Mouse (Mus musculus): ENCODE data around the gene Rad23a.
A peak's percentile ranks its signal among the peaks of the same experiment; 100 is the strongest.
"Not testable (repeated sequence)": the region's sequence is repeated elsewhere in the genome, so short reads cannot be mapped to it uniquely, and the experiment has no call there.

Rad23a gene

DNA sequence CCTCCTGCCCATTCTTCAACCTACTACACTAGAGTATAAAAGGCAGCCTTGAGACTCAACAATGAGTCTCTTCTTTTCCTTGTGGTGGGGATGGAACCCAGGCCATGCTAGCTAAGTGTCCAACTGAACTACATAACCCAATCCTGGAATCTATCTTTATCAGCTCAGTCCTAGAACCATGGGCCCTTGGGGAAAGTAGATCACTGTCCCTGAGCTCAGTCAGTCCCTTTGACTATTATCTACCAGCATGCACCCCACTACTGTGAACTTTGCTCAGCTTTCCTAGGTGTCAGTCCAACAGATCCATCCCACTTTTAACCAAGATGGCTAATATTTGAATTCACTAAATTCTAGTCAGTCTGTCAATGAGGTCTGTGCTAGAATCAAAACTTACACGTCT lies 1.0 kb upstream of the Rad23a start:
- DNase-seq (ENCODE audit: low read depth, low spot score): no peak

DNA sequence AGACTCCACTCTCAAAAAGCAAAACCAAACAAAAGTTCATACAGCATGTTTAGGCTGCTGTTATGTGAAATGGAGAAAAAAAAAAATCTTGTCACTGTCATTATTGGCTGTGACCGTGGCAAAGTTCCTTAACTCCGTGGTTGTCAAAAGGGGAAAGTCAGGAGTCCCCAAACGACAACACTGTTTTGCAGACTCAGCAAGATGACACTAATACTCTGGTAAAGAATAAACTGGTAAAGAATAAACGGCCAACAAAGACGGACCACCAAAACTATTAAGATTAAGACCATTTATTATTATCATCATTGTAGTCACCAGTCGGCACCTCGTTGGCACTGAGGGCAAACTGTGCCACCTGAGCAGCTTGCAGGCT lies 604 bp downstream of the Rad23a start:
- DNase-seq (ENCODE audit: low read depth, low spot score): no peak

DNA sequence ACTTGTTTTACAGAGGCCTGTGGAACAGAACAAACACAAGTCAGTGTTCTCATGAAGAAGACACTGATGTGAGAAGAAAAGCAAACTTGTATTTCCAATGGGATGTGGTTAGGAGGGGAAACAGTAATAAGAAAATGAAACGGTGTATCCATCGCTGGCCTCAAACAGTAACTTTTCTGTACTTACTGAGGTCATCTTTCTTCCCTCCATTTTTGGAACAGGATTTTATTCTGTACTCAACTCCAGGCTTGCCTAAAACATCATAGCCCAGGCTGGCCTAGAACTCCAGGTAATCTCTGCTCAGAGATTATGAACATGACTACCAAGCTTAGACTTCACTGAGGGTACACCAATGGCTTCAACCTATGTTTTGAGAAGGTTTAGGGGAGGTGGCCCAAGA lies 1.1 kb downstream of the Rad23a start:
- no peak for DNase-seq (ENCODE audit: low read depth, low spot score)

DNA sequence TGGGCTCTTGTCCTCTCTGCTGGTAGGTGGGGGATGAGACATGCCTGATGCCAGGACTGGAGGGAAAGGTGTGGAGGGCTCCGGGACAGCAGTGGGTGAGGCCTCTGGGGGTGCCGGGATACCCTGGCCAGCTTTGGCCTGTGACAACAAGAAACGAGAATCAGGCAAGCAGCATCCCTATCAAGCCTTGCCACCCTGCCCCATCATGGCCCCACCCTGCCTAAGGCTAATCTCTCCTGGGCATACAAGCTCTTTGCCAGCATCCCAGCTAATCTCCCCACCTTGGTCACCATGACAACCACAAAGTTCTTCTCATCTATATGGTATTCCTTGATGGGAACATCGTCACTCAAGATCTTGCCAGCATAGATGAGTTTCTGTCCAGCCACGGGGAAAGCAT lies 2.0 kb downstream of the Rad23a start:
- no peak for DNase-seq (ENCODE audit: low read depth, low spot score)

DNA sequence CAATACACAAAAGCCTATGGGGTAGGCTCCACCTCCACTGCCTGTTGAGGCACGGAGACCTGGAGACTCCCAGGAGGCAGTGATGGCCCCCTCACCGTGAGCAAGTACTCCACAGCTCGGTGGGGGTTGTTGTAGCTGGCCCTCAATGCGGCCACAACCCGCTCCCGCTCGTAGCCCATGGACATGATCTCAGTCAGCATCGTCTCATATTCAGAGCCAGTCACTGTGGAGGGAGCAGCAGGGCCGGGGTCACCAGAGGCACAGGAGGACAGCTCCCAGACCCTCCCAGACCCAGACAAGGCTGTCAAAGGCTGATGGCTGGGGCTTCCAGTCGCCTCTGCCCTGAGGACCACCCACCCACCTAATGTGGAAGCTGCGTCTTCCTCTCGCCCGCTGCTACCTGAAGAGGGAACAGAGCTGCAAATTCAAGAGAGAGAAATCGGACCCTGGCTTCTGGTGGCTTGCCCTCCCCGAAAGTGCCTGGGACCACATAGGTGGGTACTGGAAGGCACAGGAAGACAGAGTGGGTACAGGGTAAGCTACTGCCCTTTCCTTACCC lies 2.5 kb downstream of the Rad23a start:
- DNase-seq (ENCODE audit: low read depth, low spot score): no peak

DNA sequence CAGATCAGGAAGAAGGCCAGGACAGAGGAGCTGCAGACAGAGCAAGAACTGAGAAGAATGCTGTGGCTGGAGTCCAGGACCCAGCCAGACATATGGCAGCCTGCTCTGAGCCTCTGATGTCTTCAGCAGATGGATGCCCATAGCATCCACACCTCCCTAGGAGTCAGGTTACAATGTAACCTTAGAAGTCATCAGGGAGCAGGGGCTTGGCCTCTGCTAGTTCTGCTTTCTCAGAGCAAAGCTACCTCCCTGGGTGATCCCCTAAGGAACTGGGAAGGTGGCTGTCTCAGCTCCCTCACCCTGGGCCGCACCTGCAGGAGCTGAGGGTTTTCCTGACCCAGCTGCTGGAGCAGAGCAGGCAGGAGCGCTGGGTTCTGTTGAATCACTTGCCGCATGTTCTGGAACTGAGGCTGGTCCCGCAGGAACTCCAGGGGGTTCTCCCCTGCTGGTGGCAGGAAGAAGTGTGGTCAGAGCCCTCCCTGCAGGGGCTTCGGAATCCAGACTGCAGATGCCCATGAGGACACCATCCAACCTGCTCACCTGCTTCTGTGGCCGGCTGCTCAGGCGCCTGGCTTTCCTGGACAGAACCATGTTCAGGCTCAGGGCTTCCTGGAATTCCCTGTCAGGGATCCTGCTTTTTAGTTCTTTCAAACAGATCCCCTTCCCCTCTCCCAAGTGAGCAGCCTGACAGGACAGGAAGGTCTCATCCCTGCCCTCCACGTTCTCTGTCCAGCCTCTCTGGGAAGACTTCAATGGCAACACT lies 3.1 kb downstream of the Rad23a start:
- DNase-seq (ENCODE audit: low read depth, low spot score): no peak

DNA sequence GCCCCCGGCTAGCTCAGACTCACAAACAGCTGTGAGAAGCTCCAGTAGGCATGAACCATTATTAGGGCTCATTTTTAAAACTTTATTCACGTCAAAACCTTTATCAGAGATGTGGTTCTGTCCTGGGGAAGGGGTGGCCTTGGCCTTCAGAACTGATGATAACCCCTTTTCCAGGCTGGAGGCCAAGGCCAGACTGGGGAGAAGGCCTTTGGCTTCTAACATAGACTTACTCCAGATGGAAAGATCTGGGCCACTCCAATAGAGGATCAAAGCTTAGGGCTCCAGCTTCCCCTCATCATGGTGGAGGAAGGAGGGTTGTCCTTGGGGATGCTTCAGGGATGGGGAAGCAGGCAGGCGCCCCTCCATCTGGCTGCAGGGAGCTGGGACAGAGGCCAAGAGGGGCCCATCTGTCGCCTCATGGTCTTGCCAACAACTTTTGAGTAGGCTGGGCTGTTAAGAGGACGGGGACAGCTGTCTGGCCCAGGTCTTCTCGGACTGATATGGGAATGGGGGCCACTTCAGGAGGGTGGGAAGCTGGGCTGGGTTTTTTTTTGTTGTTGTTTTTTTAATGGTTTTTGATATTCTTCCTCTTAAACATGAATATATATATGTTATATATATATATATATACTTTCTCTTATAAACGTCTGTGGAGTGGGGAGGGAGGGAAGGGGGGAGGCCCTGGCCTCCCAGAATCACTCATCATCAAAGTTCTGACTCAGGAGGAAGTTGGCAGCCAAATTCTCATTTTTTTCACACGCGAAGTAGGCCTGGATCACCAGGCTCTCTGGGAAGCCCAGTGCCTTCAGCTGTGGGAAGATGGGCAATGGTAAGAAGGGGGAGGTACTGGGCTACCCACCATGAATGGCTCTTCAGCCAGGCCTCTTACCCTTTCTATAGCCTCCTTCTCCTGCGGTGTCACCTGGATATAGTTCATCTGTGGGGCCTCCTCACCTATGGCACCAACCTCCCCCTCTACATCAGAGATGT lies 5.3 kb downstream of the Rad23a start:
- no peak for DNase-seq (ENCODE audit: low read depth, low spot score)

DNA sequence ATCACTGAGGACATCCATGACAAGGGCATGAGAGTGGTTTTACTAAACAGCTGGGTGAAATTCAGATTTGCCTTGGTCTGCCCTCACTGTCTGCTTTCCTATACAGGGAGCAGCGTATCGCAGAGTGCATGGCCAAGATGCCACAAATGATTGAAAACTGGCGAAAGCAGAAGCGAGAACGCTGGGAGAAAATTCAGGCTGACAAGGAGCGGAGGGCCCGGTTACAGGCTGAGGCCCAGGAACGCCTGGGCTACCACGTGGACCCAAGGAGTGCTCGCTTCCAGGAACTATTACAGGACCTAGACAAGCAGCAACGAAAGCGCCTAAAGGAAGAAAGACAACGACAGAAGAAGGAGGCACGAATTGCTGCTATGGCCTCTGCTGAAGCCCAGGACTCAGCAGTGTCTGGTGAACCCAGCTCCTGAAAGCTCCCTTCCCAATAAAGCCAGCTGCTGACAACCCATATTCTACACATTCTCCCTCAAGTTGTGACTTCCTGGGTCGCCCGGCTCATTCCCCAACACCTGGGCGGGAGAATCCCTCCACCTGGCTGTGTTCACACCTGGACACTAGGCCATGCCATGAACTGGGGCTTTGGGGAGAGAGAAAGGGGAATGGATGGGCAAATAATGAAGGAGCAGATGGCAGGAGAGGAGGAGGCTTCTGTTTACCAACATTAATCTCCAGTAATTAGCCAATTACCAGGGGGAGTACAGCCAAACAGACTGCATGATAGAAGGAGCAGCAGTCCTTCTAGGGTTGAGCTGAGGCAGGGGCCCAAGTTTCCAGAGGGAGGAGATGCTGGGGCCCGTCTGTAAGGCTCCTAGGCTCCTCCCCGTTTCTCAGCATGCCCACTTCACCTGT lies 6.2 kb downstream of the Rad23a start:
- no peak for DNase-seq (ENCODE audit: low read depth, low spot score)

DNA sequence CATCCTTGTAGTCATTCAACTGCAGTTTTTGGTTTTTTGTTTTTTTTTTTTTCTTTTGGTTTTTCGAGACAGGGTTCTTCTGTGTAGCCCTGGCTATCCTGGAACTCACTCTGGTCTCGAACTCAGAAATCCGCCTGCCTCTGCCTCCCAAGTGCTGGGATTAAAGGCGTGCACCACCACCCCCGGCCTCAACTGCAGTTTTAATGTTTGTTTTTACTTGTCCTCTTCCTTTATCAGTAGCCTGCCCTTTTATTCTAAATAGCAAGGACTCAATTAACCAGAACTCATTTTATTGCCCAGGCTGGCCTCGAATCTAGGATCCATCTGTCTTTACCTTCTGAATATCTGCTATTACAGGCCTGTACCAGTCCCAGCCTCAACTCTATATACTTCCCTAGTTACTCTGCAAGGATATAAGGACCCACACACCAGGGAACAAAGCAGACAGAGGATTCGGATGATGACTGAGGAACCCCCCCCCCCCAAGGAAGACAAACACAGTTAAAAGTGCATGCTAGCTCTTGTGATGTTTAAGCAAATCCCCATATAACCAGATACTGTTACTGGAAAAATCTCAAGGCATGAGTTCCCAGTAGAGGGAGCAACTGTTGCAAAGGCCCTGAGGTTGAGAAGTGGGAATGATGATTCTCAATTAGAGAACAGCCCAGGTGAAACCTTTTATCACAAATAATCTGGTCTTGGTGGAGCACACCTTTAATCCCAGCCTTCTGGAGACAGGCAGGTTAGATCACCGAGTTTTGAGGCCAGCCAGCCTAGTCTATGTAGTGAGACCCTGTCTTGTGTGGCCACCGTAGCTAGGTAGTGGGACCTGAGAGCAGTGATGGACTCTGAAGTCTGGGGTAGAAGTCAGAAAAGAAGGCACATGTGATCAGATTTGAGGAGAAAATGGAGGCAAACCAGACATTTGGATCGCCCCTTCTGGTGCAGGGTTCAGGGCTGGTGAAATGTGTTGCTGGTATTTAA lies 7.4 kb downstream of the Rad23a start:
- DNase-seq (ENCODE audit: low read depth, low spot score): no peak

DNA sequence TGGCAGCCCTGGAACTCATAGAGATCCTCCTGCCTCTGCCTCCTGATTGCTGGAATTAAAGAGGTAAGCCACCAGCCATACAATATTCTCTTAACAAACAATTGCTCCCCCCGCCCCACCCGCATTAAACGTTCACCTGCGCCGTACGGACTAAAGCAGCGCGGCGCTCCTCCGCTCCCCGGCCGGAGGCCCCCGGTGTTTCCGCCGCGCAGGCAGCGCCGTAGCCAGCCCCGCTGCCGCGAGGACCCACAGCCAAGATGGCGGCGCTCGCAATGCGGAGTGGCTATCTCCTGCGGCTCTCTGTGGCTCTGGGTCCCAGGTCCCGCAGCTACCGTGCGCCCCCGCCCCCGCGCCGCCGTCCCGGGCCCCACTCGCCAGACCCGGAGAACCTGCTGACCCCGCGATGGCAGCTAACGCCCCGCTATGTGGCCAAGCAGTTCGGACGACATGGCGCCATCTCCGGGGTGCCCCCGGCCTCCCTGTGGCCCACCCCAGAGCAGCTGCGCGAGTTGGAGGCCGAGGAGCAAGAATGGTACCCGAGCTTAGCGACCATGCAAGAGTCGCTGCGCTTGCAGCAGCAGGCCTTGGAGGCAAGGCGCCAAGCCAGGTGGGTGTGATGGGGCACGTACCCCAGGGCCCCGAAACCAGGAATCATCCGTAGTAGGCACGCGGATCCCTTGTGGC lies 8.3 kb downstream of the Rad23a start:
- no peak for DNase-seq (ENCODE audit: low read depth, low spot score)

DNA sequence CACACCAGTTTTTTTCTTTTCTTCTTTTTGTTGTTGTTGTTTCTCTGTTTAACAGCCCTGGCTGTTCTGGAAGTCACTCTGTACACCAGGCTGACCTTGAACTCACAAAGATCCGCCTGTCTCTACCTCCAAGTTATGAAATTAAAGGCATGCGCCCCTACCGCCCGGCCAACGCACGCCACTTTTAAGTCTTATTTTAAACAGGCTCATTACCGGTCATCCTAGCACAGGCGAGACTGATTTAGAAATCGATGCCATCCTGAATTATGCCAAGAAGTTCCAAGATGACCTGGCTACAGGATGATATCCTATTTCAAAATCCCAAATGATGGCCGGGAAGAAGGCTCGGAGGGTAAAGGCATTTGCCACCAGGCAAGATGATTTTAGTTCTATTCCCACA lies 9.0 kb downstream of the Rad23a start, which contains the start of gene Gadd45gip1:
TSS of gene Gadd45gip1 (plus strand) at position 33 of the 400 bp plus-strand sequence.
- no peak for DNase-seq (ENCODE audit: low read depth, low spot score)

DNA sequence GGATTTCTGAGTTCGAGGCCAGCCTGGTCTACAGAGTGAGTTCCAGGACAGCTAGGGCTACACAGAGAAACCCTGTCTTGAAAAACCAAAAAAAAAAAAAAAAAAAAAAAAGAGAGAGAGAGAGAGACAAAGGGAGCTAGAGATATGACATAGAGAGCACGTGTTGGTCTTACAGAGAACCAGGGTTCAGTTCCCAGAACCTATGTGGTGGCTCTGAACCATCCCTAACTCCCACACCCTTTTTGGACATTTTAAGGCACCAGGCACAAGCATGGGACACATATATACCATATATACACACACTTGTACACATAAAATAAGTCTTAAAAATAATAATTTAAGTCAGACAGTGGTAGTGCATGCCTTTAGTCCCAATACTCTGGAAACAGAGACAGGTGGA lies 13.9 kb downstream of the Rad23a start:
- DNase-seq (ENCODE audit: low read depth, low spot score): not testable (repeated sequence)

DNA sequence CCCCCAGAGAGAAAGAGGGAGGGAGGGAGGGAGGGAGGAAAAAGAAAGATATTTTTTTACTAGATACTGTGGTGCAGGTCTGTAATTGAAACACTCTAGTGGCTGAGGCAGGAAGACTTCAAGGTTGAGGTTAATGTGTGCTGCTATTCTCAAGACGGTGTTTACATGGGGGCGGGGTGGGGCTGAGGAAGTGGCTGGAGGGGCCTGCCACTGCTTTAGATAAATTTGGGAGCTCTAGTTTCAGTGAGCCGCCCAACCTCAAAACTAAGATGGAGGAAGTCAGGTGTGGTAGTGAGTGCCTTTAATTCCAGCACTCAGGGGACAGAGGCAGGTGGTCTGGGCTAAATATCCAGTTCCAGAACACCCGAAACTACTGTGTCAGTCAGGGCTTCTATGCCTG lies 14.8 kb downstream of the Rad23a start:
- DNase-seq (ENCODE audit: low read depth, low spot score): no peak

DNA sequence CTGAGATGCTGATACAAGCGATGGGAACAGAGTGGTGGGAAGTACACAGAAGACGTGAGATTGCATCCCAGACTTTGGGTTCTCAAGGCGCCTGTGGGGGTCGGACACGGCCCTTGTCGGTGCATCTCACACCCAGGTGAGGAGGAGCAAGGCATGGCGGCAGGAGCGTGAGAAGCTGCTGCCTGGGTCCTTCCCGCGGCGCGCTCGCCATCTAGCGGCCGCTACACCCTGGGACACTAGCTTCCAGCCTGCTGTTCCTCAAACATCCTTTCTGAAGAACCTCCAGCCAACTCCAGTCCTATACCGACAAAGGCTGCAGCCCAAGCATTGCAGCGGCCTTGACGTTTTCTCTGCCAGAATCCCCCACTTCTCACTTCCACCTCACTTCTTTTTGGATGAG lies 16.8 kb downstream of the Rad23a start:
- DNase-seq (ENCODE audit: low read depth, low spot score): no peak

DNA sequence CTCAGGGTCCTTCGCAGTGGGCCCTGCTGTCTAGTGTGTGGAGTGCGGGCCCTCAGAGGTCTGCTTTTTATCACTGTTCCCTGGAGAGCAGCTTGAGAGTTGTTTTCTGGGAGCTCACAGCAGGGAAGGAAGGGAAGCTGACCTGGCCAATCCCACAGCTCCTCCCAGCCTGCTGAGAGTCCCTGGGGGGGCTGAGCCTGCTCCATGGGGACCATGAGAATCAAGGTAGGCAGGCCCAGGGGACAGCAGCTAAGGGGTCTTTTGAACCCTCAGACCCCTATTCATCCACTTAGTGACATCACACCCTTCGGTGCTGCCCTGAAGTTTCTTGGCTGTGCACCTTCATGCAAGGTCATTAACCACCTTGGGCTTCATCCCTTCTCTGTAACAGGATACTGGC lies 17.7 kb downstream of the Rad23a start, which contains the start of gene Dand5:
TSS of gene Dand5 (minus strand) at position 101 of the 400 bp plus-strand sequence.
- no peak for DNase-seq (ENCODE audit: low read depth, low spot score)

DNA sequence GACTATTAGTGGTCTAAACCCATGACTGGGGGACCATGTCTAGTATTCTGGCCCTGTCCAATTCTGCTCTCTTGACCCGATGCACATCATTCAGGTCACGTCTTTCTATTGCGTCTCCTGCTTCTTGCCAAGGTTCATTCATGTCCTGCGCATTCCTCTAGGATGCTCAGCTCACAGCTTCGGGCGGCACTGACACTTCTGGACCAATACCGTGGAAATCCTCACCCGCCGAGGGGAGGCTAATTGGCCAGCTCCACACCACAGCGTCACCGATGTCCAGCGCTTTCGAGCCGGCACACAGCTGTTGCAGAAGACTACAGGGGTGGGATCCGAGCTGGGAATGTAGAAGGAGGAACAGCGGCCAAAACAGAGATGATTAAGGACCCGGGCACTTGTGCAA lies 24.3 kb downstream of the Rad23a start:
- DNase-seq (ENCODE audit: low read depth, low spot score): no peak

DNA sequence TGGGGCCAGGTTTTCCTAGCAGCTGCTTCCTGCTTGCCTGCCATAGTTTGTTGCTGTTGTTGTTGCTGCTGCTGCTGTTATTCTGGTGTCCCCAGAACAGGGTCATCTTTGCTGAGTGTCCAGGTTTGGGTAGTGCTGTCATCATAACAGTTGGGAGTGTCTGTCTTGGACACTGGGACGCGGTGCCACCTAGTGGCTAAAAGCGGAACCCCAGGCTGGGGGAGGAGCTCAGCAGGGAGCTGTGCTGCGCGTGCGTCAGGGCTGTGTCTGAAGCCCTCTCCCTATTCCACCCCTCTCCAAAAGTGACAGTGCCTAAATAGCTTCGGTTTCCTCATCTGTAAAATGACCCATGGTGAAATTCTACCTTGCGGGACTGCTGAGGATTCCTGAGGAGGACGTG lies 24.9 kb downstream of the Rad23a start:
- DNase-seq (ENCODE audit: low read depth, low spot score): peak; percentile 83

DNA sequence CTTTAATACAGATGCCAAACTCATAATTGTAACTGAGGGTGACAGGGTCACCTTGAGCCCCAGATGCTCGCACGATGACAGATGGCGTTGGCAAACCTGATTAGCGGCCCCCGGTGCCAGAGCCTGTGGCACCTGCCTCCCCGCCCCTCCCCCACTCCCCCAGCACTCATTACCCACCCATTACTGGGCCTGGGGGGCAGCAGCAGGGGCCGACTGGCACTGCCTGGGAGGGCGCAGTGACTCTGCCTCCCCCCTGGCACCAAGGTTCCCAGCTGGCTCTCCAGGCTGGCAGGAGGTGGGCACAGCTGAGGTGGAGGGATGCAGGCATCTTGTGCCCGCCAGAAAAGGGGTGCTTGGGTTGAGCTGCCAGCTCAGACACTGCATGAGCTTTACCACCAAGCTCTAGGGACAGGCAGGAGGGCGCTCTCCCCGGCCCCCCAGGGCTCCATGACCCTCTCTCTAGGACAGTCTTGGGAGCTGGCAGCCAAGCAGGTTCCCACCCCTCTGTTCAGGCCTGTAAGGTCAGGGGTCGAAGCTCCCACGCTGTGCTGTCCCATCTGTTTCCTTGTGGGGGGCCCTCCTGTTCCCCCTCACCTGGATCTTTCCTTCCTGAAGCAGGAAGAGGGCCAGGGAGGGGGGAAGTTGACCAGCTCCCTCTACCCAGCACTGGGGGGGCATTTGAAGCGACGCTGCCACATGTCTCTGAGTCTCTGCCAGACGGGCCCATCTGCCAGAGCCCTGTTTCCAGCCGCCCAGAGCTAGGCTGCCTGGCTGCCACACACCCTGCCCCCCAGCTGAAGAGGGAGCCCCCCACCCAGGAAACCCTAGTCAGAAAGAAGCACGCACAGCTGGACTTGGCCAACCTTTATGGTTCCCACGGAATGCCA lies 25.7 kb downstream of the Rad23a start:
- DNase-seq (ENCODE audit: low read depth, low spot score): peak; percentile 69

DNA sequence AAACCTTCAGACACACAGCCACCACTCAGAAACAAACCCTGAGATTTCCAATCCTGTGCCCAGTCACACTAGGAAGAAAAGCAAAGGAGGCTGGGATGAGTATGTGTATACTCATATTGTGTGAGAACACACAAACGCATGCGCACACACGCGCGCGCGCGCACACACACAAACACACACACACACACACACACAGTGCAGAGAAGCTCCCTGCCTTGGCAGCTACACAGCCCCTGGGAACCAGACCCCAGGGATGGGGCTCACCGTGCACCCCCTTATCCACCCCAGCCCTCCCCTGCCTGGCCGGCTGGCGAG lies 26.3 kb downstream of the Rad23a start:
- no peak for DNase-seq (ENCODE audit: low read depth, low spot score)

Data from retina, adult 2 months (tissue).